Mouse (Mus musculus) ES-Bruce4 (cell line): Measurements from ENCODE around the gene Mgat1. TPM values are rescaled to one million over a fixed set of nuclear protein-coding genes. Genes with fewer than 3 reads are reported as not detected.

Source experiments
- H3K27ac ChIP-seq: 2 replicates; pipeline ENCODE4 v1.5.1; 2012; ENCODE audit warnings: low read length, inconsistent platforms; ENCODE audit not compliant: insufficient read depth
- H3K27me3 ChIP-seq: 2 replicates; pipeline ENCODE4 v1.6.1; 2012; ENCODE audit warnings: mild to moderate bottlenecking, low read length, inconsistent platforms; ENCODE audit not compliant: control insufficient read depth, poor library complexity, insufficient read depth, severe bottlenecking
- H3K36me3 ChIP-seq: 2 replicates; pipeline ENCODE4 v1.6.1; 2012; ENCODE audit warnings: inconsistent platforms, mild to moderate bottlenecking, low read length, moderate library complexity; ENCODE audit not compliant: control insufficient read depth, poor library complexity, insufficient read depth, severe bottlenecking
- H3K4me1 ChIP-seq: one replicate; pipeline ENCODE4 v1.8.1; 2011; ENCODE audit warnings: low read length; ENCODE audit not compliant: control insufficient read depth, insufficient read depth
- H3K4me3 ChIP-seq: 2 replicates; pipeline ENCODE4 v1.5.1; 2011; ENCODE audit warnings: low read depth, mild to moderate bottlenecking, low read length
- H3K9ac ChIP-seq: 2 replicates; pipeline ENCODE4 v1.6.1; 2012; ENCODE audit warnings: low read depth, mild to moderate bottlenecking, inconsistent platforms; ENCODE audit not compliant: poor library complexity, severe bottlenecking
- H3K9me3 ChIP-seq: replicated peaks from 2 replicates; pipeline ENCODE4 v1.6.1; 2012; ENCODE audit warnings: mild to moderate bottlenecking, low read length, inconsistent platforms; ENCODE audit not compliant: control insufficient read depth, poor library complexity, insufficient read depth, severe bottlenecking
- CTCF ChIP-seq: IDR thresholded peaks from one replicate; pipeline ENCODE4 v1.8.1; 2011; ENCODE audit warnings: low read depth, low read length
- EP300 ChIP-seq: IDR thresholded peaks from 2 replicates; pipeline ENCODE4 v1.6.1; 2011; ENCODE audit warnings: low read depth, low read length; ENCODE audit not compliant: insufficient read depth
- POLR2A ChIP-seq: IDR thresholded peaks from one replicate; pipeline ENCODE4 v1.8.1; 2011; ENCODE audit warnings: low read length; ENCODE audit not compliant: insufficient read depth
- polyA plus RNA-seq: library from polyadenylated mRNA; stranded (reverse); fragments of >200 nt; gene quantifications from 2 replicates; pipeline ENCODE4 v1.2.4, GENCODE M21; 2011; ENCODE audit warnings: low read depth; ENCODE audit not compliant: missing spikeins, insufficient read depth, insufficient read length

The Mgat1 gene
- polyA plus RNA-seq, 1 experiment = 21.1 TPM

DNA sequence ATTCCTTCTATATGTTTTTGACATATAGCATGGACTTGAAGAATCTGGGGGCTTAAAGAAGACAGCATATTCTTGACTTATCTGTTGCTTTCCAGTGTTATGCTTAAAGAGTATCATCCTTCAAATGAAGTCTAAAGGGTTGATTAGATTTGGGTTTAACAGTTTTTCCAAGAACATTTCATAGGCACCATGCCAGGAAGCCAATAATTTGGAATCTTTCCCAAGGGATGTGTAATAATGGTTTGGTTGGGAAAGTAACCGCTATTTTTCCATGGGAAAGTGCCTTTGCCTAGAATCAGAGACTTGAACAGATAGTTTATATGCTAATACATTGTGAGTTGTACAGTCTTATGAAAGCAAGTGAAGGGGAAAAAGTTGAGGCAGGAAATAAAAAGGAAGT, 7.1 kb upstream of the Mgat1 start:
- Histone ChIP-seq H3K4me1 (no peaks in the 10 kb centered on the region), H3K9me3 (no peaks in the 10 kb centered on the region), H3K9ac (no peak overlapping the region), H3K4me3 (no peak overlapping the region), H3K27ac (no peak overlapping the region), H3K27me3 (no peaks in the 10 kb centered on the region), H3K36me3 (no peaks in the 10 kb centered on the region; the same call in 1 of the 2 replicates)
- no peak for TF ChIP-seq POLR2A
- no peak for TF ChIP-seq CTCF
- no peak for TF ChIP-seq EP300

DNA sequence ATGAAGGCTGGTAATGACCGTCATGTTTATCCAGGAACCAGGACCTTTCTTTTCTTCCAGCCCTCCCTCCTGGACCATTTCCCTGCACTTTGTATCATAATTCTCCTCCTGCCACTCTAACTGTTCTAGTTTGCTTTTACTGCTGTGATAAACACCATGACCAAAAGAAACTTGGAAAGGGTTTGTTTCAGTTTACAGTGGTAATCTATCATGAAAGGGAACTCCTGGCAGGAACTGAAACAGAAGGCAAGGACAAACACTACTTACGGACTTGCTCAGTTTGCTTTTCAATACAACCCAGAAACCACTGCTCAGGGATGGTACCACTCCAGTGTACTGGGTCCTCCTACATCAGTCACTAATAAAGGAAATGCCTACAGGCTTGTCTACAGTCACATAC, 6.5 kb upstream of the Mgat1 start:
- Histone ChIP-seq H3K9me3 (no peaks in the 10 kb centered on the region), H3K27ac (no peak overlapping the region), H3K9ac (no peak overlapping the region), H3K4me1 (no peaks in the 10 kb centered on the region), H3K36me3 (no peaks in the 10 kb centered on the region; the same call in 1 of the 2 replicates), H3K27me3 (no peaks in the 10 kb centered on the region), H3K4me3 (no peak overlapping the region)
- TF ChIP-seq CTCF = no peak
- no peak for TF ChIP-seq EP300
- TF ChIP-seq POLR2A = no peak

- no peak overlapping the region for H3K27ac ChIP-seq
- no peaks in the 10 kb centered on the region for H3K27me3 ChIP-seq
- TF ChIP-seq CTCF (no peak), EP300 (no peak), POLR2A (no peak)
- no peaks in the 10 kb centered on the region for H3K9me3 ChIP-seq
- H3K4me3 ChIP-seq = no peak overlapping the region
- H3K36me3 ChIP-seq = no peaks in the 10 kb centered on the region; the same call in 1 of the 2 replicates
- H3K4me1 ChIP-seq = no peaks in the 10 kb centered on the region
- no peak overlapping the region for H3K9ac ChIP-seq
Measured at GRCm38 (mm10) chr11:49240310-49240709, 3.7 kb upstream of the Mgat1 start.

- Histone ChIP-seq H3K4me3 (no peak overlapping the region), H3K27ac (no peak overlapping the region), H3K9ac (no peak overlapping the region), H3K4me1 (no peaks in the 10 kb centered on the region), H3K36me3 (no peaks in the 10 kb centered on the region; the same call in 1 of the 2 replicates), H3K27me3 (no peaks in the 10 kb centered on the region), H3K9me3 (no peaks in the 10 kb centered on the region)
- TF ChIP-seq CTCF = no peak
- TF ChIP-seq POLR2A = no peak
- no peak for TF ChIP-seq EP300
Measured at GRCm38 (mm10) chr11:49240874-49241273, 3.1 kb upstream of the Mgat1 start.

DNA sequence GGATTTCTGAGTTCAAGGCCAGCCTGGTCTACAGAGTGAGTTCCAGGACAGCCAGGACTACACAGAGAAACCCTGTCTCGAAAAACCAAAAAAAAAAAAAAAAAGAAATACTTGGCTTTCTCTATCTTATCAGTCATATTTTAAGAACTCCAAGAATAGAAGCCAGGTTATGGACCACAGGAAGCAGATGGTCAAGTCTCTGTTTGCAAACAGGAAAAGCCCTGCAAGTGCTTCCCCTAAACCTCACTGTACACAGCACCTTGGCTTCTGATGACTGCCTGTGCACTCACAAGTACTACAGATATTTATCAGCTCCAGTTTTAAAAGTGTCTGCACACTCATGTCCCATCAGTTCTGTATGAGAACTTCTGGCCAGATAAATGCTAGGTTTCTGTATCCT, 2.5 kb upstream of the Mgat1 start:
- H3K36me3 ChIP-seq = no peaks in the 10 kb centered on the region; the same call in 1 of the 2 replicates
- no peak for TF ChIP-seq EP300
- no peak for TF ChIP-seq POLR2A
- TF ChIP-seq CTCF = no peak
- no peak overlapping the region for H3K9ac ChIP-seq
- H3K9me3 ChIP-seq = no peaks in the 10 kb centered on the region
- H3K4me1 ChIP-seq = no peaks in the 10 kb centered on the region
- H3K27ac ChIP-seq = no peak overlapping the region
- H3K27me3 ChIP-seq = no peaks in the 10 kb centered on the region
- H3K4me3 ChIP-seq = no peak overlapping the region

DNA sequence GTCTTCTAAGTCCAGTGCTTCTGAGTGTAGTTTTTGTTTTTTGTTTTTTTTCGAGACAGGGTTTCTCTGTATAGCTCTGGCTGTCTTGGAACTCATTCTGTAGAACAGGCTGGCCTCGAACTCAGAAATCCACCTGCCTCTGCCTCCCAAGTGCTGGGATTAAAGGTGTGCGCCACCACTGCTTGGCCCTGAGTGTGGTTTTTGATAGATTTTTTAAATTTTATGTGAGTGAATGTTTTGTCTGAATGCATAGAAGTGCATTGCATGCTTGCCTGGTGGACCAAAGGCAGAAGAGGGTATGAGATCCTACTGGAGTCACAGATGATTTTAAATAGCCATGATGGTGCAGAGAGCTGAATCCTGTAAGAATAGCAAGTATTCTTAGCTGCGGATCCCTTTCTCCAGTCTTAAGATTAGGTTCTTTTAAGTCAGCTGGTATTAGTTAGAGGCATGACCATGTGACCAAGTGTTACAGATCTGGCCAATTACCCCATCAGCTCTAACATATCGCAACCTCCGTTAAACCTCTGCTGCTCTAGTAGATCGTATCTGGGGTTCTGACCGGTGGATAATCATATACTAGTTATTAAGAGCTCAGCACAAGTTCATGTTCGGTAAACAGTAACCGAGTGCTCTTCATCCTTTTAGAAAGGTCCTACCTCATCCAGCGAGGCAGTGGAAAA, 906 bp upstream of the Mgat1 start:
- Histone ChIP-seq H3K27ac (peak overlapping the region; percentile 81), H3K4me1 (no peaks in the 10 kb centered on the region), H3K4me3 (peak overlapping the region; percentile 93), H3K9me3 (no peaks in the 10 kb centered on the region), H3K9ac (peak overlapping the region; percentile 69), H3K36me3 (no peaks in the 10 kb centered on the region; the same call in 1 of the 2 replicates), H3K27me3 (no peaks in the 10 kb centered on the region)
- no peak for TF ChIP-seq CTCF
- no peak for TF ChIP-seq POLR2A
- no peak for TF ChIP-seq EP300
